Mouse (Mus musculus): ENCODE data around the gene Metap1d.

The Metap1d gene

GRCm38 (mm10) chr2:71527323-71528013 lies 74.4 kb downstream of the Metap1d start:
- DNase-seq (ENCODE audit: low spot score), result no peak

- no peak for DNase-seq (ENCODE audit: low spot score)
Measured at GRCm38 (mm10) chr2:71528014-71528713, 75.1 kb downstream of the Metap1d start, which contains the start of gene Dlx1. Dlx1 (plus strand) TSS chr2:71528113.

- DNase-seq (ENCODE audit: low spot score), result no peak
Measured at GRCm38 (mm10) chr2:71528714-71529510, 75.8 kb downstream of the Metap1d start.

GRCm38 (mm10) chr2:71529511-71530351 lies 76.7 kb downstream of the Metap1d start:
- DNase-seq (ENCODE audit: low spot score), result peak; percentile 50

- DNase-seq (ENCODE audit: low spot score), result no peak
Measured at GRCm38 (mm10) chr2:71530391-71531123, 77.5 kb downstream of the Metap1d start.

- no peak for DNase-seq (ENCODE audit: low spot score)
Measured at GRCm38 (mm10) chr2:71531124-71531590, 78.1 kb downstream of the Metap1d start.

GRCm38 (mm10) chr2:71531990-71532970 lies 79.2 kb downstream of the Metap1d start:
- DNase-seq (ENCODE audit: low spot score), result no peak

- DNase-seq (ENCODE audit: low spot score), result no peak
Measured at GRCm38 (mm10) chr2:71533094-71533493, 80.0 kb downstream of the Metap1d start.

GRCm38 (mm10) chr2:71534242-71535052 lies 81.4 kb downstream of the Metap1d start:
- no peak for DNase-seq (ENCODE audit: low spot score)

- DNase-seq (ENCODE audit: low spot score), result no peak
Measured at GRCm38 (mm10) chr2:71540611-71541417, 87.7 kb downstream of the Metap1d start.

- DNase-seq (ENCODE audit: low spot score), result no peak
Measured at GRCm38 (mm10) chr2:71541418-71542226, 88.5 kb downstream of the Metap1d start.

GRCm38 (mm10) chr2:71542227-71542815 lies 89.2 kb downstream of the Metap1d start:
- no peak for DNase-seq (ENCODE audit: low spot score)

GRCm38 (mm10) chr2:71542816-71543301 lies 89.8 kb downstream of the Metap1d start:
- no peak for DNase-seq (ENCODE audit: low spot score)

GRCm38 (mm10) chr2:71543531-71543930 lies 90.5 kb downstream of the Metap1d start:
- DNase-seq (ENCODE audit: low spot score), result no peak

- DNase-seq (ENCODE audit: low spot score), result no peak
Measured at GRCm38 (mm10) chr2:71543948-71544347, 90.9 kb downstream of the Metap1d start.

Measured in lung, postnatal 25 days (tissue).